Mouse (Mus musculus) adrenal gland, adult 10 weeks (tissue): ENCODE measurements around the gene Apob. TPM values are rescaled to one million over a fixed set of nuclear protein-coding genes. Genes with fewer than 3 reads are reported as not detected.

Experiments
- polyA plus RNA-seq: library from polyadenylated mRNA; stranded (reverse); fragments of 350-450 nt; fragmentation: Illumina TruSeq; extraction: RNeasy Lipid Tissue Mini Kit (QIAGEN cat#74804); gene quantifications from one replicate; pipeline ENCODE4 v1.2.3, GENCODE M21; 2014; ENCODE audit warnings: low read depth, low replicate concordance

Gene Apob
- polyA plus RNA-seq: not detected

GRCm38 (mm10) chr12:7977466-7978189 is at the start of gene Apob:
Gene Apob (plus strand): TSS chr12:7977648.

Other genes starting within 250 kb of the Apob start
- gene Ldah, start 230.5 kb downstream of the Apob start, polyA plus RNA-seq: 62.9 TPM